Mouse (Mus musculus): ENCODE measurements around the gene Dclk3.

DNA sequence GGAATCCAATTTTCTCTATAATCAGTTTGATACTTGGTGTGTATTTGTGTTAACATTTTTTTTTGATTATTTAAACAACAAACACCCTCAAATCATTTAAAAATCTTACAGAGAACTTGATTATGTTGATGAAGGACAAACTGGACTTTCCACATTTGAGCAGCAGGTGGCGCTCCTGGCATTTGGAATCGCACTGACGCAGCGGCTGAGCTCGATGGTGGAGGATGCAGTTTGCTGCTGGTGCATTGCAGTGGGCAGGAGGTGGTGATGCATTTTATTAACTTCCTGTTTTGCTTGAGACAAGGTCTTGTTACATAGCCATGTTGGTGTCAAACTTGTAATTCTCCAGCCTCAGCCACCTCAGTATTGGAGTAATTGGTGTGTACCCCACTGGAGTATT is 56.7 kb downstream of the Dclk3 start:
- TF ChIP-seq CTCF (IDR thresholded peaks at IDR 0.05; ENCODE audit: low read depth, low read length) (peak; percentile 91), POLR2A (IDR thresholded peaks at IDR 0.05; ENCODE audit: extremely low read depth, insufficient read depth, low read length) (no peak)

Data from liver, adult 2 months (tissue).